Mouse (Mus musculus): Measurements from ENCODE around the gene Arl6.

GRCm38 (mm10) chr16:59682216-59682891 lies 43.2 kb upstream of the Arl6 start:
- TF ChIP-seq CTCF (IDR thresholded peaks at IDR 0.05; ENCODE audit: low read depth) (no peak), EP300 (IDR thresholded peaks at IDR 0.05; ENCODE audit: low read depth) (no peak)

Data from heart, postnatal 0 days (tissue).